Mouse (Mus musculus) small intestine, adult 2 months (tissue): ENCODE results near the gene Kcnk2.

Source experiments
- CTCF ChIP-seq: fragments of 200-500 bp; IDR thresholded peaks from 2 replicates; pipeline ENCODE4 v1.5.1; 2012; ENCODE audit warnings: low read depth, mild to moderate bottlenecking, control low read depth, inconsistent platforms, low read length, moderate library complexity, mixed read lengths; ENCODE audit not compliant: insufficient replicate concordance, insufficient read length; ENCODE audit errors: extremely low read depth
- POLR2A ChIP-seq: fragments of 200-500 bp; IDR thresholded peaks from 2 replicates; pipeline ENCODE4 v1.6.1; 2012; ENCODE audit warnings: low read depth, mild to moderate bottlenecking, control low read depth, inconsistent platforms, low read length, moderate library complexity

- TF ChIP-seq CTCF = no peak
- TF ChIP-seq POLR2A = no peak
Measured at GRCm38 (mm10) chr1:189215131-189215530, 186.9 kb downstream of the Kcnk2 start.
